Mouse (Mus musculus) midbrain, embryonic 12.5 days (tissue): Measurements from ENCODE around the gene Rras. TPM values are rescaled to one million over a fixed set of nuclear protein-coding genes. Genes with fewer than 3 reads are reported as not detected.
A peak's percentile ranks its signal among the peaks of the same experiment; 100 is the strongest.

Experiments
- ATAC-seq: fragments of 200-750 bp; cut with Nextera tagmentation; 2 replicates; pipeline ENCODE4 v1.8.0; 2017; ENCODE audit warnings: low read depth, moderate TSS enrichment, moderate library complexity; ENCODE audit not compliant: low FRiP score
- H3K27ac ChIP-seq: fragments of 300-500 bp; sonication (generic); replicated peaks from 2 replicates; pipeline ENCODE4 v1.5.1; 2016; ENCODE audit warnings: mild to moderate bottlenecking
- H3K27me3 ChIP-seq: fragments of 300-500 bp; sonication (generic); 2 replicates; pipeline ENCODE4 v1.6.1; 2016; ENCODE audit warnings: mild to moderate bottlenecking
- H3K36me3 ChIP-seq: fragments of 300-500 bp; sonication (generic); 2 replicates; pipeline ENCODE4 v1.6.1; 2016
- H3K4me1 ChIP-seq: fragments of 300-500 bp; sonication (generic); 2 replicates; pipeline ENCODE4 v1.6.1; 2016
- H3K4me2 ChIP-seq: fragments of 300-500 bp; sonication (generic); replicated peaks from 2 replicates; pipeline ENCODE4 v1.6.1; 2016; ENCODE audit warnings: mild to moderate bottlenecking, moderate library complexity
- H3K4me3 ChIP-seq: fragments of 300-500 bp; sonication (generic); 2 replicates; pipeline ENCODE4 v1.5.1; 2016; ENCODE audit warnings: mild to moderate bottlenecking
- H3K9ac ChIP-seq: fragments of 300-500 bp; sonication (generic); replicated peaks from 2 replicates; pipeline ENCODE4 v1.6.1; 2016; ENCODE audit warnings: mild to moderate bottlenecking, moderate library complexity
- H3K9me3 ChIP-seq: fragments of 300-500 bp; sonication (generic); 2 replicates; pipeline ENCODE4 v1.6.1; 2016; ENCODE audit warnings: mild to moderate bottlenecking
- WGBS: fragments of 180-500 bp; shearing (Covaris S2); methylation state at CpG from one replicate; pipeline ENCODE4 v1.1.7; 2016; 5-methylcytosine and 5-hydroxymethylcytosine counted together
- polyA plus RNA-seq: library from polyadenylated mRNA; unstranded; fragments of >200 nt; fragmentation: Nextera tagmentation; extraction: Ambion mirVana; gene quantifications from 2 replicates; pipeline ENCODE4 v1.2.1, GENCODE M21; 2016

Gene Rras
- polyA plus RNA-seq, 1 experiment from 2014 or later, result 17.3 TPM

DNA sequence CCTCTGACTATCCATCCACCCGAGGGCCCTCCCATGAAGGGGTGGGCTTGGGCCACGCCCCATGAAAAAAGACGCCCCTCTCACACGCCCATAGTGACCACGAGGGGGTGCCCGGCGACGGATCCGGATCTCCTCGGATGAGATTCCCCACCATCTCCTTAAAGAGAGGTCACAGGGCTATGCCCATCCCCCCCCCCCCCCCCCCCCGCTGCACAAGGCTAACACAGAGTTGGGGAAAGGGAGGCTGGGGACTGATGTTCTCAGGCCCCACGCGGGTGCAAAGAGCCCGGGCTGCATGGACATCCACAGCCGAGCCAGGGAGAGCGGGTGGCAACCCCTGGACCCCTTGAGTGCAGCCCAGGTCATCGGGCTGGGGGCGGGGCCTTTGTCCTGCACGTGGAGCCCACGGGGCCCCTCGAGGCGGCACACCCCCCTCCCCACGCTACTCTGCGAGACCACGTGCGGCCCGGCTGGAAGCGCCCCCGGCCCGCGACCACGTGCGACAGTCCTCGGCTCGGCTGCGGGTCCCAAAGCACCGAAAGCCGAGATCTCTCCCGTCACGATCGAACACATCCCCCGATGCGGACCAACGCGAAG lies 32.1 kb upstream of the Rras start:
- 1% methylated on average over 44 of the region's 45 CpGs for WGBS
- no peaks in the 10 kb centered on the region for H3K9me3 ChIP-seq
- peak overlapping the region; percentile 62 for H3K4me2 ChIP-seq
- H3K4me3 ChIP-seq, result peak overlapping the region; percentile 82
- ATAC-seq, result peak; percentile 4
- H3K9ac ChIP-seq, result peak overlapping the region; percentile 97
- H3K27me3 ChIP-seq, result no peaks in the 10 kb centered on the region
- peaks cover 37% of the 10 kb centered on the region for H3K4me1 ChIP-seq
- H3K36me3 ChIP-seq, result peaks cover 31% of the 10 kb centered on the region
- peak overlapping the region; percentile 94 for H3K27ac ChIP-seq

DNA sequence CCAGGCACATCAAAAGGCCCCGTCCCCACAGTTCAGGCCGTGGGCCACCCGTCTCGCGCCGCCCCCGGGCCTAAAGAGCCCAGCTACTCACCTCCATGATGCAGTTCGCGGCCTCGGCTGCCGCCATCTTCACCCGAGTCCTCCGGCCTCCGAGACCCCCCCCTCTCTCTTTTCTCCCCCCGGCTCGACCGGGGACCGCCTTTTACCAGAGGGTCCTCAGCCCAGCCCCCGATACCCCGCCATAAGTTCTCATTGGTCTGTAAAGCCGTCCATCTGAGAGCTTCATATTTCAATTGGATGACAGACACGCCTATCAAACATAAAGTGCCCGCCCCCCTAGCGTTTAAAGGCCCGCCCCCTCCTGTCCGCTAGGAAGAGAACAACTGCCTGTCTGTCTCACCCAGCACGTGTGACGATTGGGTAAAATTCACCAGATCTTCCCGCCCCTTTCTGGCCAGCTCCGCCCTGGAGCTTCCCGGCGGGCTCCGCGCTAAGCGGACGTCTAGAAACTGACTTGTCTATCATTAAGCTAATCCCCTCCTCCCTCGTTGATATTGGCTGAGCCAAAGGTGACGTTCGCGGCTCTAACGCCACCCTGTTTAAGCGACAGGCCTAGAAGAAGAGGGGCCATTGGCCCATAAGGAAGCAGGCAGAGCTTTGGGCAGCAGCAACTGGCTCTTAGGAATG lies 31.4 kb upstream of the Rras start, which contains the start of gene Prmt1:
Gene Prmt1, minus strand, starts transcription at position 377 of the 687 bp plus-strand sequence.
- Histone ChIP-seq H3K27me3 (no peaks in the 10 kb centered on the region), H3K9ac (peak within 1 kb of the TSS; percentile 97), H3K4me2 (peak within 1 kb of the TSS; percentile 63), H3K9me3 (no peaks in the 10 kb centered on the region), H3K4me1 (peaks cover 37% of the 10 kb centered on the region), H3K36me3 (peaks cover 27% of the 10 kb centered on the region), H3K27ac (peak within 1 kb of the TSS; percentile 94), H3K4me3 (peak within 1 kb of the TSS; percentile 82)
- under 1% methylated on average over 41 of the region's 42 CpGs for WGBS
- ATAC-seq, result peak; percentile 95

- peaks cover 27% of the 10 kb centered on the region for H3K36me3 ChIP-seq
- ATAC-seq, result peak; percentile 31
These were observed 30.7 kb upstream of the Rras start for GRCm38 (mm10) chr7:44986879-44987718.

GRCm38 (mm10) chr7:44996672-44997071 lies 21.1 kb upstream of the Rras start:
- H3K4me2 ChIP-seq, result peak overlapping the region; percentile 79
- H3K4me1 ChIP-seq, result peaks cover 37% of the 10 kb centered on the region
- no peaks in the 10 kb centered on the region for H3K9me3 ChIP-seq
- peak overlapping the region; percentile 82 for H3K9ac ChIP-seq
- ATAC-seq, result no peak
- 13% methylated on average over 10 of the region's 10 CpGs for WGBS
- no peaks in the 10 kb centered on the region for H3K27me3 ChIP-seq
- H3K4me3 ChIP-seq, result peak overlapping the region; percentile 68
- peaks cover 45% of the 10 kb centered on the region for H3K36me3 ChIP-seq
- H3K27ac ChIP-seq, result peak overlapping the region; percentile 80; the same call in 1 of the 2 replicates

More at GRCm38 (mm10) chr7:44986879-44987718, 30.7 kb upstream of the Rras start:
- Histone ChIP-seq H3K9ac (peak overlapping the region; percentile 75), H3K4me3 (peak overlapping the region; percentile 82), H3K27me3 (no peaks in the 10 kb centered on the region), H3K9me3 (no peaks in the 10 kb centered on the region), H3K4me1 (peaks cover 37% of the 10 kb centered on the region), H3K4me2 (peak overlapping the region; percentile 63), H3K27ac (peak overlapping the region; percentile 89)
- WGBS, result under 1% methylated on average over 29 of the region's 29 CpGs

DNA sequence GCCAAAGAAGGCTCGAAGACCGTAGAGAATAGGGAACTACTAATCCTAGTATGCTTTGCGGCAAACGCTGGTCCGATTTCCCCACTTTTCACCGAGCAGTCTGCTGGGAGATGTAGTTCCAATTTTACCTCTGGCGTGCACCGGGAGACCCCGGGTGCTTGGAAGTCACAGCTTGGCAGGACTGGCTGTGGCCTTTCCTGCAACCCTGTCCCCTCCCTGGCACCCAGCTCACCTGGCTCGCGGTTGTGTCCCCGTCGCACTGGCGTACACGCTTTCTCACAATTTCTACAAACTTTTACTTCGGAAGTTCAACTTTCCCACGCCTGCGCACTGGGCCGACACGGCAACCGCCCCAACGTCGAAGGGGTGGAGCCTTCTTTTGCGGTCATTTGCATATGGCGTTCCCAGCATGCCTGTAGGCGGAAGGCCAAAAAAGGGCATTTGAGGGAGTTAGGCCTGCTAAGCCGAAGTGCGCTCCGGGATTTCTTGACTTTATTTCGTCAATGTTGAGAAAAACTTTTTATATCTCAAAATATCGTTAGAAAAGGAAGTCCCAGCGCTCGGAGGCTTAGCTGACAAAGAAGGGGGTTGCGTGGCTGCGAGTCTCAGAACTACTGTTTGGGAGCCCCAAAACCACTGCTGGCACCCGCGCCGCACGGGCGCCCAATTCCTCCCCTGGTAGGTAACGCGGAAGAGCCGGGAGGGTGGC lies 20.4 kb upstream of the Rras start, which contains the start of gene Irf3:
Gene Irf3, plus strand, starts transcription at position 418 of the 709 bp plus-strand sequence.
- H3K36me3 ChIP-seq, result peaks cover 45% of the 10 kb centered on the region
- H3K27me3 ChIP-seq, result no peaks in the 10 kb centered on the region
- H3K4me2 ChIP-seq, result peak within 1 kb of the TSS; percentile 79

DNA sequence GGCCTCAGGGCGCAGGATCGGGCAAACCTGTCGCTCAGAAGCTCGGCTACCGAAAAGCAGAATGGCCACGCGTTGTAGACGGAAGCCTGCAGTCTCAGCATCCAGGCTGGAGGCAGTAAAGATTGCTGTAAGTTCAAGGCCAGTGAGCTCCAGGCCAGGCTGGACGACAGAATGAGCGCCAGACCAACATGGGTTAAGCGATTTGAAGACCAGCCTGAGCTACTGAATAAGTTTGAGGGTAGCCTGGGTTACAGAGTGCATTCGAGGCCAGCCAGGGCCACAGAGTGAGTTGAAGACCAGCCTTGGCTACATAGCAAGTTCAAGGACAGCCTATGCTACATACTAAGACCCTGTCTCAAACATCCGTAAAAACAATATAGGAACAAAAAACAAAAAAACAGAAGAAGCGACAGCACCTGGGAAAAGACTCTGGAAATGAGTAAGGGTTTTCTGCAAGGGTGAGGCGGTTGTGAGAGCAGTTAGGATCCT lies 19.8 kb upstream of the Rras start:
- H3K27ac ChIP-seq, result peak overlapping the region; percentile 80
- peak; percentile 17; the same call in 1 of the 2 replicates for ATAC-seq
- H3K4me3 ChIP-seq, result peak overlapping the region; percentile 68
- H3K27me3 ChIP-seq, result no peaks in the 10 kb centered on the region
- peaks cover 37% of the 10 kb centered on the region for H3K4me1 ChIP-seq
- no peaks in the 10 kb centered on the region for H3K9me3 ChIP-seq
- H3K4me2 ChIP-seq, result peak overlapping the region; percentile 79
- WGBS, result 6% methylated on average over 15 of the region's 15 CpGs
- H3K36me3 ChIP-seq, result peaks cover 45% of the 10 kb centered on the region
- H3K9ac ChIP-seq, result peak overlapping the region; percentile 82

More for the DNA sequence above, 20.4 kb upstream of the Rras start, which contains the start of gene Irf3:
- WGBS, result under 1% methylated on average over 43 of the region's 43 CpGs
- Histone ChIP-seq H3K9me3 (no peaks in the 10 kb centered on the region), H3K27ac (peak within 1 kb of the TSS; percentile 80), H3K4me1 (peaks cover 37% of the 10 kb centered on the region), H3K9ac (peak within 1 kb of the TSS; percentile 82), H3K4me3 (peak within 1 kb of the TSS; percentile 68)
- peak; percentile 90 for ATAC-seq

DNA sequence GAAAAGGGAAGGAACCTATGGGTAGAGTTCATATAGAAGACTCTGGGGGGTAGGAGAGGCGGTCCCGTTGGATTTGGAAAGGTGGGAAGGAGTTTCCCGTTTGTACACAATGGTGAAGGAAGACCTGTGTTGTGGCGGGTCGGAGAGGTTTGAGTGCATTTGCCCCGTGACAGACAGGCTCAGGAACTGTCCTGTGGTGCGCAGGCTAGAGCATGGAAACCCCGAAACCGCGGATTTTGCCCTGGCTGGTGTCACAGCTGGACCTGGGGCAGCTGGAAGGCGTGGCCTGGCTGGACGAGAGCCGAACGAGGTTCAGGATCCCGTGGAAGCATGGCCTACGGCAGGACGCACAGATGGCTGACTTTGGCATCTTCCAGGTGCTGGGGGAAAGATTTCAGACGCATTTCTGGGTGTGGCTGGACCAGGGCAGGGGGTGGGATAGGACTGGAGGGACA lies 19.2 kb upstream of the Rras start, which contains the start of gene Bcl2l12:
Gene Bcl2l12, minus strand, starts transcription at position 212 of the 455 bp plus-strand sequence.
- peak within 1 kb of the TSS; percentile 80 for H3K27ac ChIP-seq
- H3K4me1 ChIP-seq, result peaks cover 37% of the 10 kb centered on the region
- WGBS, result 5% methylated on average over 18 of the region's 18 CpGs
- no peaks in the 10 kb centered on the region for H3K9me3 ChIP-seq
- no peak for ATAC-seq
- no peaks in the 10 kb centered on the region for H3K27me3 ChIP-seq
- H3K9ac ChIP-seq, result peak within 1 kb of the TSS; percentile 82
- H3K36me3 ChIP-seq, result peaks cover 48% of the 10 kb centered on the region
- peak within 1 kb of the TSS; percentile 79 for H3K4me2 ChIP-seq
- peak within 1 kb of the TSS; percentile 68 for H3K4me3 ChIP-seq

- ATAC-seq, result no peak
- Histone ChIP-seq H3K9me3 (no peaks in the 10 kb centered on the region), H3K36me3 (peaks cover 52% of the 10 kb centered on the region)
These were observed 18.0 kb upstream of the Rras start for GRCm38 (mm10) chr7:44999753-45000152.

DNA sequence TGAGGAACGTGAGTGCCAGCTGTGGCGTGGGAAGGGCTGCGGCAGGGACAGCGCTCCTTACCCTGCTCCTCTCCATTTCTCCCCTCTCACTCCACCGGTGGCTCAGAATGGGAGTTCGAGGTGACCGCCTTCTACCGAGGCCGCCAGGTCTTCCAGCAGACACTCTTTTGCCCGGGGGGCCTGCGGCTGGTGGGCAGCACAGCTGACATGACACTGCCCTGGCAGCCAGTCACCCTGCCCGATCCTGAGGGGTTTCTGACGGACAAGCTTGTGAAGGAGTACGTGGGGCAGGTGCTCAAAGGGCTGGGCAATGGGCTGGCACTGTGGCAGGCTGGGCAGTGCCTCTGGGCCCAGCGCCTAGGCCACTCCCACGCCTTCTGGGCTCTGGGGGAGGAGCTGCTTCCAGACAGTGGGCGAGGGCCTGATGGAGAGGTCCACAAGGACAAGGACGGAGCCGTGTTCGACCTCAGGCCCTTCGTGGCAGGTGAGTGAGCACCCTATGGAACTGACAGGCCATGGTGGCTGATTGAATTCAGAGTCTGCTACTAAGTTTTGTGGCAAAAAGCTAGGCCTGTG lies 17.1 kb upstream of the Rras start:
- no peak overlapping the region for H3K4me3 ChIP-seq
- H3K4me1 ChIP-seq, result peaks cover 35% of the 10 kb centered on the region
- 0 out of 2 replicates have a peak overlapping the region, but pooled peaks have one; percentile 6 for H3K9ac ChIP-seq
- 0 out of 2 replicates have a peak overlapping the region, but pooled peaks have one; percentile 15 for H3K27ac ChIP-seq
- 88% methylated on average over 21 of the region's 21 CpGs for WGBS
- ATAC-seq, result no peak
- peaks cover 60% of the 10 kb centered on the region for H3K36me3 ChIP-seq
- no peaks in the 10 kb centered on the region for H3K9me3 ChIP-seq
- no peaks in the 10 kb centered on the region for H3K27me3 ChIP-seq
- H3K4me2 ChIP-seq, result no peak overlapping the region

More at GRCm38 (mm10) chr7:44999753-45000152, 18.0 kb upstream of the Rras start:
- Histone ChIP-seq H3K4me1 (peaks cover 37% of the 10 kb centered on the region), H3K4me3 (no peak overlapping the region), H3K27me3 (no peaks in the 10 kb centered on the region), H3K4me2 (no peak overlapping the region), H3K9ac (no peak overlapping the region), H3K27ac (no peak overlapping the region)
- WGBS, result 87% methylated on average over 11 of the region's 11 CpGs

DNA sequence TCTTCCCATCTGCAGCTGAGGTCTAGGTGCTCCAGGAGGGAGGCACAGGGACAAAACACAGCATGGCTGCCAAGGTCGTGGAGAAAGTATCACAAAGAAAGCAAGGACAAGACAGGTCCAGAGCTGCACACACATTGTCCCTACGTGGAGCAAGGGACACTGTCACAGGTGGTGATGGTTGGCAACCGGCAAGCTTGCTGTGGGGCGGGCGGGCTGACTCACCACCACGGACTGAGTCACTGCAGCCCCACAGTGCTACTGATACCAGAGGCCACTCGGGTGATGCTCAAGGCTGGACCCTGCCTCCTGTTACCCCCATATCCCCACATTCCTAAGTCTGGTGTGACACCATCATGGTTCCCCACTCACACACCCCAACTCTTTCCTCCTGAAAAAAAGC lies 15.3 kb upstream of the Rras start:
- Histone ChIP-seq H3K9me3 (no peaks in the 10 kb centered on the region), H3K27me3 (no peaks in the 10 kb centered on the region), H3K4me2 (no peak overlapping the region), H3K27ac (no peak overlapping the region), H3K9ac (no peak overlapping the region), H3K36me3 (peaks cover 78% of the 10 kb centered on the region), H3K4me1 (peaks cover 21% of the 10 kb centered on the region), H3K4me3 (no peak overlapping the region)
- WGBS, result 93% methylated on average over 7 of the region's 7 CpGs
- no peak for ATAC-seq
